Mouse (Mus musculus): ENCODE results near the gene Gbx2. TPM values are rescaled to one million over a fixed set of nuclear protein-coding genes. Genes with fewer than 3 reads are reported as not detected.

The Gbx2 gene
- total RNA-seq, 4 experiments from 2014 or later, result 0.20 TPM; not detected in 3

GRCm38 (mm10) chr1:89913611-89914010 lies 17.4 kb downstream of the Gbx2 start:
- no peak for DNase-seq (ENCODE audit: low spot score in 2 of 2)

GRCm38 (mm10) chr1:89912392-89912791 lies 18.6 kb downstream of the Gbx2 start:
- no peak for DNase-seq (ENCODE audit: low spot score in 2 of 2)

- no peak for DNase-seq (ENCODE audit: low spot score in 2 of 2)
Measured at GRCm38 (mm10) chr1:89909796-89910195, 21.2 kb downstream of the Gbx2 start.

GRCm38 (mm10) chr1:89902641-89903040 lies 28.3 kb downstream of the Gbx2 start:
- DNase-seq (ENCODE audit: low spot score in 2 of 2), result no peak

- no peak for DNase-seq (ENCODE audit: low spot score in 2 of 2)
Measured at GRCm38 (mm10) chr1:89902236-89902635, 28.7 kb downstream of the Gbx2 start.

GRCm38 (mm10) chr1:89901381-89901780 lies 29.6 kb downstream of the Gbx2 start:
- no peak for DNase-seq (ENCODE audit: low spot score in 2 of 2)

GRCm38 (mm10) chr1:89899761-89900445 lies 31.1 kb downstream of the Gbx2 start:
- no peak for DNase-seq (ENCODE audit: low spot score in 2 of 2)

GRCm38 (mm10) chr1:89899036-89899435 lies 31.9 kb downstream of the Gbx2 start:
- no peak for DNase-seq (ENCODE audit: low spot score in 2 of 2)

- no peak for DNase-seq (ENCODE audit: low spot score in 2 of 2)
Measured at GRCm38 (mm10) chr1:89895801-89896200, 35.2 kb downstream of the Gbx2 start.

- DNase-seq (ENCODE audit: low spot score in 2 of 2), result no peak
Measured at GRCm38 (mm10) chr1:89892281-89892680, 38.7 kb downstream of the Gbx2 start.

GRCm38 (mm10) chr1:89891400-89891799 lies 39.6 kb downstream of the Gbx2 start:
- no peak for DNase-seq (ENCODE audit: low spot score in 2 of 2)

- DNase-seq (ENCODE audit: low spot score in 2 of 2), result no peak
Measured at GRCm38 (mm10) chr1:89885696-89886095, 45.3 kb downstream of the Gbx2 start.

GRCm38 (mm10) chr1:89884335-89884734 lies 46.6 kb downstream of the Gbx2 start:
- DNase-seq (ENCODE audit: low spot score in 2 of 2), result no peak

GRCm38 (mm10) chr1:89880834-89881233 lies 50.1 kb downstream of the Gbx2 start:
- no peak for DNase-seq (ENCODE audit: low spot score in 2 of 2)

GRCm38 (mm10) chr1:89880193-89880592 lies 50.8 kb downstream of the Gbx2 start:
- no peak for DNase-seq (ENCODE audit: low spot score in 2 of 2)

- DNase-seq (ENCODE audit: low spot score in 2 of 2), result no peak
Measured at GRCm38 (mm10) chr1:89878496-89878895, 52.5 kb downstream of the Gbx2 start.

Other genes with a start within 250 kb of the Gbx2 start
- gene Asb18, start 83.5 kb upstream of the Gbx2 start, total RNA-seq (2022), result 1 to 10 TPM; 2.5 to 2.8 (median 2.6) TPM
- gene Iqca, start 222.2 kb upstream of the Gbx2 start, total RNA-seq (2022), result 1 to 10 TPM; 1.2 to 1.9 (median 1.3) TPM

Measured in layer of hippocampus, adult 8-10 months (tissue).